Mouse (Mus musculus): ENCODE measurements around the gene Msrb3. TPM values are rescaled to one million over a fixed set of nuclear protein-coding genes. Genes with fewer than 3 reads are reported as not detected.

The Msrb3 gene
- polyA plus RNA-seq, 1 experiment from 2014 or later: 9.9 TPM

- no peak for ATAC-seq (replicated peaks; ENCODE audit: low FRiP score, low read depth)
- Histone ChIP-seq H3K9me3 (replicated peaks; ENCODE audit: low read length) (no peaks in the 10 kb centered on the region), H3K27me3 (ENCODE audit: insufficient read depth, low read length) (no peaks in the 10 kb centered on the region), H3K36me3 (ENCODE audit: insufficient read depth, low read length) (no peaks in the 10 kb centered on the region), H3K4me3 (replicated peaks; ENCODE audit: low read depth, low read length) (no peak overlapping the region), H3K9ac (ENCODE audit: low read depth, low read length) (no peak overlapping the region), H3K4me1 (replicated peaks; ENCODE audit: insufficient read depth, low read length) (0 out of 2 replicates have a peak, but pooled peaks cover 4% of the 10 kb centered on the region), H3K27ac (no peak overlapping the region), H3K4me2 (ENCODE audit: low read length) (no peak overlapping the region)
- no peak for TF ChIP-seq CTCF (IDR thresholded peaks at IDR 0.05; ENCODE audit: low read depth)
- no peak for DNase-seq (ENCODE audit: low spot score)
- 62% methylated on average over 4 of the region's 4 CpGs for WGBS
These were observed 5.0 kb downstream of the Msrb3 start for GRCm38 (mm10) chr10:120893938-120894337.

GRCm38 (mm10) chr10:120891131-120891530, 7.8 kb downstream of the Msrb3 start:
- Histone ChIP-seq H3K27ac (no peak overlapping the region), H3K4me1 (replicated peaks; ENCODE audit: insufficient read depth, low read length) (0 out of 2 replicates have a peak, but pooled peaks cover 4% of the 10 kb centered on the region), H3K36me3 (ENCODE audit: insufficient read depth, low read length) (no peaks in the 10 kb centered on the region), H3K27me3 (ENCODE audit: insufficient read depth, low read length) (no peaks in the 10 kb centered on the region), H3K9me3 (replicated peaks; ENCODE audit: low read length) (no peaks in the 10 kb centered on the region), H3K4me3 (replicated peaks; ENCODE audit: low read depth, low read length) (no peak overlapping the region), H3K4me2 (ENCODE audit: low read length) (no peak overlapping the region), H3K9ac (ENCODE audit: low read depth, low read length) (no peak overlapping the region)
- no peak for ATAC-seq (replicated peaks; ENCODE audit: low FRiP score, low read depth)
- TF ChIP-seq CTCF (IDR thresholded peaks at IDR 0.05; ENCODE audit: low read depth): no peak
- WGBS: 94% methylated on average over 4 of the region's 4 CpGs
- no peak for DNase-seq (ENCODE audit: low spot score)

DNA sequence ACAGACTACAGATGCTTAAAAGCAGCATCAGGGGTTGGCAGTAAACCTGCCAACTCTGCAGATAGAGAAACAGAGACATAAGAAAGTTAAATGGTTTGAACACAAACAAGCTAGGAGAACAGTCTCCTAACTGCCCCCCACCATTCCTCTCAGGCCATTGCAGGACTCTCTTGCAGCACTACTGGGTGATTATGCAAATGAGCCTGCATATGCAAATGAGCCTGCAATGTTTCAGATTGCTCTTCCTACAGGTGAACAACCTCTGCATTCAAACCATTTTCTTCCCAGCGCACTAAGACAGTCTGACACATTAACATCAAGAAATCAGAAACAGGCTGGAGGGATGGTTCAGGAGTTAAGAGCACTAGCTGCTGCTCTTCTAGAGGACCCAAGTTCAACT, 8.3 kb downstream of the Msrb3 start:
- Histone ChIP-seq H3K4me3 (replicated peaks; ENCODE audit: low read depth, low read length) (no peak overlapping the region), H3K27me3 (ENCODE audit: insufficient read depth, low read length) (no peaks in the 10 kb centered on the region), H3K9me3 (replicated peaks; ENCODE audit: low read length) (no peaks in the 10 kb centered on the region), H3K36me3 (ENCODE audit: insufficient read depth, low read length) (no peaks in the 10 kb centered on the region), H3K4me2 (ENCODE audit: low read length) (no peak overlapping the region), H3K9ac (ENCODE audit: low read depth, low read length) (no peak overlapping the region), H3K27ac (no peak overlapping the region), H3K4me1 (replicated peaks; ENCODE audit: insufficient read depth, low read length) (no peaks in the 10 kb centered on the region)
- no peak for TF ChIP-seq CTCF (IDR thresholded peaks at IDR 0.05; ENCODE audit: low read depth)
- WGBS: 96% methylated on average over 1 of the region's 1 CpGs
- DNase-seq (ENCODE audit: low spot score): no peak
- no peak for ATAC-seq (replicated peaks; ENCODE audit: low FRiP score, low read depth)

- no peak overlapping the region for H3K27ac ChIP-seq
- 92% methylated on average over 8 of the region's 8 CpGs for whole genome bisulfite sequencing
- no peaks in the 10 kb centered on the region for H3K9me3 ChIP-seq (replicated peaks; ENCODE audit: low read length)
- DNase-seq (ENCODE audit: low spot score) (no peak), ATAC-seq (replicated peaks; ENCODE audit: low FRiP score, low read depth) (no peak)
- no peak overlapping the region for H3K4me3 ChIP-seq (replicated peaks; ENCODE audit: low read depth, low read length)
- H3K4me1 ChIP-seq (replicated peaks; ENCODE audit: insufficient read depth, low read length): no peaks in the 10 kb centered on the region
- TF ChIP-seq CTCF (IDR thresholded peaks at IDR 0.05; ENCODE audit: low read depth): no peak
- H3K4me2 ChIP-seq (ENCODE audit: low read length): no peak overlapping the region
- no peak overlapping the region for H3K9ac ChIP-seq (ENCODE audit: low read depth, low read length)
- no peaks in the 10 kb centered on the region for H3K27me3 ChIP-seq (ENCODE audit: insufficient read depth, low read length)
- no peaks in the 10 kb centered on the region for H3K36me3 ChIP-seq (ENCODE audit: insufficient read depth, low read length)
These were observed 10.4 kb downstream of the Msrb3 start for GRCm38 (mm10) chr10:120888531-120888930.

DNA sequence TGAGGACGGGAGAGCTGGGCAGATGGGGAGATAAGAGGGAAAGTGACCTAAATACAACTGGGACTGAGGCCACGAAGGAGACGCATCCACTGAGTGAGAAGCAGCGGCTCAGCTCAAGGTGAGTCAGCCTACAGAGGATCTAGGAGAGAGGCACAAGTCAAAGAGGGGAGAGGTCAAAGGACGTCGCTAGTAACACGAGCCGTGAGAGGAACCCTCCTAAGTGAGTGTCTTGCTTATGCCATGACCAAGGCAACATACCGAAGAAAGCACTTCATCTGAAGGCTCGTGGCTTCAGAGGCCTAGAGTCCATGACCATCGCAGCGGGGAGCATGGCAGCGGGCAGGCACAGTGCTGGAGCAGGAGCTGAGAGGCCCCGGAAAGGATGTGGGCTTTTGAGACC, 14.7 kb downstream of the Msrb3 start:
- H3K27ac ChIP-seq: no peak overlapping the region
- H3K4me1 ChIP-seq (replicated peaks; ENCODE audit: insufficient read depth, low read length): 0 out of 2 replicates have a peak, but pooled peaks cover 9% of the 10 kb centered on the region
- no peaks in the 10 kb centered on the region for H3K9me3 ChIP-seq (replicated peaks; ENCODE audit: low read length)
- no peak overlapping the region for H3K9ac ChIP-seq (ENCODE audit: low read depth, low read length)
- no peak overlapping the region for H3K4me3 ChIP-seq (replicated peaks; ENCODE audit: low read depth, low read length)
- WGBS: 91% methylated on average over 14 of the region's 14 CpGs
- no peak for TF ChIP-seq CTCF (IDR thresholded peaks at IDR 0.05; ENCODE audit: low read depth)
- no peaks in the 10 kb centered on the region for H3K36me3 ChIP-seq (ENCODE audit: insufficient read depth, low read length)
- no peak for DNase-seq (ENCODE audit: low spot score)
- H3K4me2 ChIP-seq (ENCODE audit: low read length): no peak overlapping the region
- ATAC-seq (replicated peaks; ENCODE audit: low FRiP score, low read depth): 0 out of 2 replicates have a peak, but pooled peaks have one; percentile 17
- H3K27me3 ChIP-seq (ENCODE audit: insufficient read depth, low read length): no peaks in the 10 kb centered on the region

DNA sequence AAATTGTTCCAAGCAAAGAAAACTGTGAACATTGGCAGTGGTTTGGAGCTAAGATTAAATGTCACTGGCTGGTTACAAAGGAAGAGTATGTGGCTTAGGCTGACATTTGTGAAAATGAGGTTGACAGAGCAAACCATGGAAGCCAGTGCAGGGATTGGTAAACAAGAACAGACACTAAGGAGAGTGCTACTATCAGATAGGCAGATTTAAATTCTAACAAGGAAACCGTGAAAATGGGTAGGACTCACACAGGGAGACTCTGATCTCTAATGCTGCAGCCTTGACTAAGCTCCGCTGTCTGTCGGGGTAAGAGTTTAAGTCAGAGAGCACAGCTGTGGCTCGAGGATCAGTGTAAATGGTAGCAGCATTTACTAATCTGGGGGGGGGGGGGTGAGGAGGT, 15.2 kb downstream of the Msrb3 start:
- TF ChIP-seq CTCF (IDR thresholded peaks at IDR 0.05; ENCODE audit: low read depth): no peak
- 81% methylated on average over 4 of the region's 4 CpGs for WGBS
- ATAC-seq (replicated peaks; ENCODE audit: low FRiP score, low read depth): no peak

DNA sequence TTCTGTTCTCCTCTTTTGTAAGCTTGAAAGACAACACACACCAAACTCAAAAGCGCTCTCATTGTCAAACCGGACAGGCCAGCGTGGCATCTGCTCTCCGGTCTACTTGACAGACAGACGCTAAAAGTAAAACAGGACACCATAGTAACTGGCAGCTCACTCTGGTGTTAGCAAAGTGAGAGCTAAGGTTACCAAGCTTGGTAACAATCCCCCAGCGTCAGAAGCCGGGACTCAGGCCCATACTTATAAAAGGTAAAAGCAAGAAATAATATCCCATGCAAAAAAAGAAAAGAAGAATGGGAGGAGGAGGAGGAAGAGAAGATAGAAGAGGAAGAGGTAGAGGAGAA, 15.9 kb downstream of the Msrb3 start:
- Histone ChIP-seq H3K9ac (ENCODE audit: low read depth, low read length) (0 out of 2 replicates have a peak overlapping the region, but pooled peaks have one; percentile 27), H3K36me3 (ENCODE audit: insufficient read depth, low read length) (no peaks in the 10 kb centered on the region), H3K4me1 (replicated peaks; ENCODE audit: insufficient read depth, low read length) (0 out of 2 replicates have a peak, but pooled peaks cover 9% of the 10 kb centered on the region), H3K4me3 (replicated peaks; ENCODE audit: low read depth, low read length) (peak overlapping the region; percentile 30), H3K9me3 (replicated peaks; ENCODE audit: low read length) (no peaks in the 10 kb centered on the region), H3K27ac (peak overlapping the region; percentile 62), H3K27me3 (ENCODE audit: insufficient read depth, low read length) (no peaks in the 10 kb centered on the region), H3K4me2 (ENCODE audit: low read length) (peak overlapping the region; percentile 72)
- TF ChIP-seq CTCF (IDR thresholded peaks at IDR 0.05; ENCODE audit: low read depth): no peak
- DNase-seq (ENCODE audit: low spot score) (no peak), ATAC-seq (replicated peaks; ENCODE audit: low FRiP score, low read depth) (no peak)
- 4% methylated on average over 7 of the region's 7 CpGs for WGBS

More for the DNA sequence above, 15.2 kb downstream of the Msrb3 start:
- Histone ChIP-seq H3K9ac (ENCODE audit: low read depth, low read length) (no peak overlapping the region), H3K4me1 (replicated peaks; ENCODE audit: insufficient read depth, low read length) (0 out of 2 replicates have a peak, but pooled peaks cover 9% of the 10 kb centered on the region), H3K4me3 (replicated peaks; ENCODE audit: low read depth, low read length) (no peak overlapping the region), H3K27ac (no peak overlapping the region), H3K36me3 (ENCODE audit: insufficient read depth, low read length) (no peaks in the 10 kb centered on the region), H3K9me3 (replicated peaks; ENCODE audit: low read length) (no peaks in the 10 kb centered on the region), H3K27me3 (ENCODE audit: insufficient read depth, low read length) (no peaks in the 10 kb centered on the region), H3K4me2 (ENCODE audit: low read length) (no peak overlapping the region)
- no peak for DNase-seq (ENCODE audit: low spot score)
